Mouse (Mus musculus): ENCODE measurements around the gene Epb42. TPM values are rescaled to one million over a fixed set of nuclear protein-coding genes. Genes with fewer than 3 reads are reported as not detected.
"Not testable (repeated sequence)": the region's sequence is repeated elsewhere in the genome, so short reads cannot be mapped to it uniquely, and the experiment has no call there.

Epb42 gene
- polyA plus RNA-seq, 1 experiment = 37.1 TPM

DNA sequence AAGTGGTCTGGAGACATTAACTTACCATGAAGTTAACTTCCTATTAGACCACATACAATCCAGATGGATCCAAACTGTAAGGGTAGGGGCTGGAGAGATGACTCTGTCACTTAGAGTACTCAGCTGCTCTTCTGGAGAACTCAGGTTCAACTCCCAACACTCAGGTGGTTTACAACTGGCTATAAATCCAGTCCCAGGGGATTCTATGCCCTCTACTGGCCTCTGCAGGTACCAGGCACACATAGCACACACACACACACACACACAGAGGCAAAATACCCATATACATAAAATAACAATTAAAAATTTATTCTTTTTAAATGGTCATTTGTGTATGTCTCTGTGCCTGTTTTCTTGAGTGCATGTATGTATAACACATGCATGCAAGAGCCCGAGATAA lies 2.5 kb upstream of the Epb42 start:
- Histone ChIP-seq H3K27me3 (ENCODE audit: control insufficient read depth, insufficient read depth, low read length) (no peaks in the 10 kb centered on the region), H3K4me1 (ENCODE audit: control insufficient read depth, insufficient read depth, insufficient read length) (no peaks in the 10 kb centered on the region), H3K36me3 (ENCODE audit: control insufficient read depth, insufficient read depth, low read length) (no peaks in the 10 kb centered on the region), H3K27ac (ENCODE audit: insufficient read depth, low read length) (no peak overlapping the region), H3K4me3 (ENCODE audit: extremely low read depth, insufficient read depth, insufficient read length) (no peak overlapping the region)
- no peak for DNase-seq (ENCODE audit: low read depth in 1 of 2, low spot score in 2 of 2)
- TF ChIP-seq CTCF (IDR thresholded peaks at IDR 0.05; ENCODE audit: extremely low read depth, insufficient read depth, insufficient read length, insufficient replicate concordance) = no peak
- no peak for TF ChIP-seq POLR2A (IDR thresholded peaks at IDR 0.05; ENCODE audit: low read depth, low read length)
- WGBS = 100% methylated on average over 1 of the region's 1 CpGs

DNA sequence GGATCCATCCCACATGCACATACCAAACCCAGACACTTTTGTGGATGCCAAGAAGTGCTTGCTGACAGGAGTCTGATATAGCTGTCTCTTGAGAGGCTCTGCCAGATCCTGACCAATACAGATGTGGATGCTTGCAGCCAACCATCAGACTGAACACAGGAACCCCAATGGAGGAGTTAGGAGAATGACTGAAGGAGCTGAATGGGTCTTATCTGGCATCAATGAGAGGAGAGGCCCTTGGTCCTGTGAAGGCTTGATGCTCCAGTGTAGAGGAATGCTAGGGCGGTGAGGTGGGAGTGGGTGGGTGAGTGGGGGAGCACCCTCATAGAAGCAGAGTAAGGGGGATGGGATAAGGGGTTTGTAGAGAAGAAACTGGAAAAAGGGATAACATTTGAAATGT lies 2.0 kb upstream of the Epb42 start:
- H3K27ac ChIP-seq (ENCODE audit: insufficient read depth, low read length); H3K4me1 ChIP-seq (ENCODE audit: control insufficient read depth, insufficient read depth, insufficient read length); H3K27me3 ChIP-seq (ENCODE audit: control insufficient read depth, insufficient read depth, low read length); H3K36me3 ChIP-seq (ENCODE audit: control insufficient read depth, insufficient read depth, low read length); H3K4me3 ChIP-seq (ENCODE audit: extremely low read depth, insufficient read depth, insufficient read length); DNase-seq (ENCODE audit: low read depth in 1 of 2, low spot score in 2 of 2): not testable (repeated sequence)
- WGBS = 94% methylated on average over 1 of the region's 1 CpGs

DNA sequence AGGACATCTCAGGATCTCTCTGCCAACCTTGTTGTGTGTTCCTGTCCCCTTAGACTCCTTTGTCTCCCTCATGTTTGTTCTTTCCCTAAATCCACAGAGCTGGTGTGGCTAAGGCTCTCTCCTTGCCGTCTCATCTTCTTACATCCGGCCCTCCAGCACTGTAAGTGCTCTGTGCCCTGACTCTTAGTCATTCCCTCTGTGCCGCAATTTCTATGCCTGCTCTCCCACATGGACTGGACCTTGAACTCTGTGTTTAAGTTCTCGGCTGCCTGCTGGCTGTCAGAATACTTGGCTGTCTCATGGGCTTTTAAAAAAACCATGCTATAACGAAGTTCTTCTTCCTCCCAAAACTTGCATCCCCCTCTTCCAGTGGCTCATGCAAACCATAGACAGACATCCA lies 14.0 kb downstream of the Epb42 start:
- peaks cover under 1% of the 10 kb centered on the region; the same call in 1 of the 2 replicates for H3K36me3 ChIP-seq (ENCODE audit: control insufficient read depth, insufficient read depth, low read length)
- WGBS = 86% methylated on average over 5 of the region's 5 CpGs
- no peak for DNase-seq (ENCODE audit: low read depth in 1 of 2, low spot score in 2 of 2)
- no peak overlapping the region for H3K27ac ChIP-seq (ENCODE audit: insufficient read depth, low read length)
- no peak for TF ChIP-seq POLR2A (IDR thresholded peaks at IDR 0.05; ENCODE audit: low read depth, low read length)
- no peak for TF ChIP-seq CTCF (IDR thresholded peaks at IDR 0.05; ENCODE audit: extremely low read depth, insufficient read depth, insufficient read length, insufficient replicate concordance)
- no peaks in the 10 kb centered on the region for H3K27me3 ChIP-seq (ENCODE audit: control insufficient read depth, insufficient read depth, low read length)
- no peak overlapping the region for H3K4me3 ChIP-seq (ENCODE audit: extremely low read depth, insufficient read depth, insufficient read length)
- no peaks in the 10 kb centered on the region for H3K4me1 ChIP-seq (ENCODE audit: control insufficient read depth, insufficient read depth, insufficient read length)

DNA sequence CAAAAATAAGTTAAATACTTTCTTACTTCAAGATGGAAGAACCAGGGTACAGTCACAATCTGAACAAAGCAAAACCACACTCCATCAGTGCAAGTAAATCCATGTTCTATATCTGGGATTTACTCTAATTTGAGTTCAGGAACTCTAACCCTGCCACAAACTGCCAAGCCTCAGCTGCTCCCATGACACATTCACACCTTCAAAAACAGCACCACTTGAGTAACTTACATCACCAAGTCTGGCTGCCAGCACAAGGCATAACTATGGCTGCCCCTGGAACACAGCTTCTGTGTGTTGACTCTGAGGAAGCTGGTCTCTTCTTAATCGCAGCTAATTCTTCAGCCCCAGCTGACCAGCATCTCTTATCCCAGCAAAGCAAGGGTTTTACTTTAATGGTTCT lies 19.7 kb downstream of the Epb42 start:
- no peak overlapping the region for H3K27ac ChIP-seq (ENCODE audit: insufficient read depth, low read length)
- WGBS = 96% methylated on average over 1 of the region's 1 CpGs
- peaks cover 34% of the 10 kb centered on the region for H3K36me3 ChIP-seq (ENCODE audit: control insufficient read depth, insufficient read depth, low read length)
- no peaks in the 10 kb centered on the region for H3K27me3 ChIP-seq (ENCODE audit: control insufficient read depth, insufficient read depth, low read length)
- no peak overlapping the region for H3K4me3 ChIP-seq (ENCODE audit: extremely low read depth, insufficient read depth, insufficient read length)
- DNase-seq (ENCODE audit: low read depth in 1 of 2, low spot score in 2 of 2) = no peak
- H3K4me1 ChIP-seq (ENCODE audit: control insufficient read depth, insufficient read depth, insufficient read length) = no peaks in the 10 kb centered on the region
- TF ChIP-seq CTCF (IDR thresholded peaks at IDR 0.05; ENCODE audit: extremely low read depth, insufficient read depth, insufficient read length, insufficient replicate concordance) (no peak), POLR2A (IDR thresholded peaks at IDR 0.05; ENCODE audit: low read depth, low read length) (no peak)

DNA sequence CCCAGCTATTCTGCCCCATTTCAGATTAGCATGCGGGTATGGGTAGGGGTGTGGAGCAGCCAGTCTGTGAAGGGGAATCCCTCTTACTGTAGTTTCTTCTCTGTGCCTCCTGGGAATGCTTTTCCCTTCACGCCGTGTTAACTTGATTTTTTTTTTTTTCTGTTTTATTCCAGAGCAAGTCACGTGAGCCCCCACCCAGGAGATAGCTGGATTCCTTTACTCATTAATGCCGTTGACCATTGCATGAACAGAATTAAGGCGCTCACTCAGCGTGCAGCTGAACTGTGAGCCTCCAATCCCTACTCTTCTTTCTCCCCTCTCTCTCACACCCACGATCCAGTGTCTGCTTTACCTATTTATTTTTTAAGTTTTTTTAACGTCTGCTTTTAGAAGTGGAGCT lies 20.6 kb downstream of the Epb42 start:
- peaks cover 41% of the 10 kb centered on the region for H3K36me3 ChIP-seq (ENCODE audit: control insufficient read depth, insufficient read depth, low read length)

DNA sequence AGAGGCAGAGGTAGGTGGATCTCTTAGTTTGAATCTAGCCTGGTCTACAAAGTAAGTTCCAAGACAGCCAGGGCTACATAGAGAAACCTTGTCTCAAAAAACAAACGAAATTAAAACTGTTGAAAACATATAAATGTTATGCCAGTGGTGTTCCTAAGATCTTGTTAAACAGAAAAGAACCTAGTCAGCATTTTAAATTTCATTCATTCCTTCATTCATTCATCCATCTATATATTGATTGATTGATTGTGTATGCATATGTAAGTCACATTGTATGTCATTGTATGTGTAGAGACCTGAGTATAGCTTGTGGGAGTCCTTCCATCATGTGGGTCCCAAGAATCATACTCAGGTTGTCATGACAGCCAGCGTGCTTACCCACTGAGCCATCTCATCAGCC lies 21.4 kb downstream of the Epb42 start:
- H3K36me3 ChIP-seq (ENCODE audit: control insufficient read depth, insufficient read depth, low read length) = peaks cover 44% of the 10 kb centered on the region
- no peak overlapping the region for H3K4me3 ChIP-seq (ENCODE audit: extremely low read depth, insufficient read depth, insufficient read length)
- TF ChIP-seq CTCF (IDR thresholded peaks at IDR 0.05; ENCODE audit: extremely low read depth, insufficient read depth, insufficient read length, insufficient replicate concordance) (no peak), POLR2A (IDR thresholded peaks at IDR 0.05; ENCODE audit: low read depth, low read length) (no peak)
- 90% methylated on average over 2 of the region's 2 CpGs for WGBS
- no peaks in the 10 kb centered on the region for H3K27me3 ChIP-seq (ENCODE audit: control insufficient read depth, insufficient read depth, low read length)
- H3K27ac ChIP-seq (ENCODE audit: insufficient read depth, low read length) = no peak overlapping the region
- DNase-seq (ENCODE audit: low read depth in 1 of 2, low spot score in 2 of 2) = no peak
- no peaks in the 10 kb centered on the region for H3K4me1 ChIP-seq (ENCODE audit: control insufficient read depth, insufficient read depth, insufficient read length)

More for the DNA sequence above, 20.6 kb downstream of the Epb42 start:
- no peaks in the 10 kb centered on the region for H3K27me3 ChIP-seq (ENCODE audit: control insufficient read depth, insufficient read depth, low read length)
- no peak overlapping the region for H3K4me3 ChIP-seq (ENCODE audit: extremely low read depth, insufficient read depth, insufficient read length)
- no peaks in the 10 kb centered on the region for H3K4me1 ChIP-seq (ENCODE audit: control insufficient read depth, insufficient read depth, insufficient read length)
- H3K27ac ChIP-seq (ENCODE audit: insufficient read depth, low read length) = no peak overlapping the region
- TF ChIP-seq CTCF (IDR thresholded peaks at IDR 0.05; ENCODE audit: extremely low read depth, insufficient read depth, insufficient read length, insufficient replicate concordance) (no peak), POLR2A (IDR thresholded peaks at IDR 0.05; ENCODE audit: low read depth, low read length) (no peak)
- DNase-seq (ENCODE audit: low read depth in 1 of 2, low spot score in 2 of 2) = no peak
- 95% methylated on average over 9 of the region's 9 CpGs for WGBS

DNA sequence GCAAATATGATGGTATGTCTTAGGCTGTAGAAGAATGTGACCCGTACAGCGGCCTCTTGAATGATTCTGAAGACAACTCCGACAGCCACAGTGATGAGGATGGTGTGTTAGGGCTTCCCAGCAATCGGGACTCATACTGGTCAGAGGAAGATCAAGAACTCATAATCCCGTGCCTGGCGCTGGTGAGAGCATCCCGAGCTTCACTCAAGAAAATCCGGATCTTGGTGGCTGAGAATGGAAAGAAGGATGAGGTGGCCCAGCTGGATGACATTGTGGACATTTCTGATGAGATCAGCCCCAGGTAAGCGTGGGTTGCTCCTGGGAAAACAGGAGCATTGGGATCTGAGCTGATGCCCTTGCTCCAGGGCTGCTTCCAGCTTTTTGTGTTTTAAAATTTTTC lies 24.2 kb downstream of the Epb42 start:
- H3K4me3 ChIP-seq (ENCODE audit: extremely low read depth, insufficient read depth, insufficient read length) = no peak overlapping the region
- TF ChIP-seq CTCF (IDR thresholded peaks at IDR 0.05; ENCODE audit: extremely low read depth, insufficient read depth, insufficient read length, insufficient replicate concordance) = no peak
- no peak for TF ChIP-seq POLR2A (IDR thresholded peaks at IDR 0.05; ENCODE audit: low read depth, low read length)
- peaks cover 41% of the 10 kb centered on the region for H3K36me3 ChIP-seq (ENCODE audit: control insufficient read depth, insufficient read depth, low read length)
- H3K4me1 ChIP-seq (ENCODE audit: control insufficient read depth, insufficient read depth, insufficient read length) = peaks cover 2% of the 10 kb centered on the region; the same call in 1 of the 2 replicates
- no peaks in the 10 kb centered on the region for H3K27me3 ChIP-seq (ENCODE audit: control insufficient read depth, insufficient read depth, low read length)
- 96% methylated on average over 9 of the region's 9 CpGs for WGBS
- DNase-seq (ENCODE audit: low read depth in 1 of 2, low spot score in 2 of 2) = no peak
- no peak overlapping the region for H3K27ac ChIP-seq (ENCODE audit: insufficient read depth, low read length)
